Mouse (Mus musculus): Measurements from ENCODE around the gene Olfr523. TPM values are rescaled to one million over a fixed set of nuclear protein-coding genes. Genes with fewer than 3 reads are reported as not detected.

Gene Olfr523
- polyA plus RNA-seq, 1 experiment from 2014 or later, result not detected

- WGBS, result 5% methylated on average over 14 of the region's 14 CpGs
- Histone ChIP-seq H3K4me3 (no peak overlapping the region), H3K4me2 (no peak overlapping the region), H3K36me3 (peaks cover 8% of the 10 kb centered on the region), H3K27ac (no peak overlapping the region), H3K9ac (no peak overlapping the region), H3K27me3 (no peaks in the 10 kb centered on the region), H3K9me3 (no peaks in the 10 kb centered on the region), H3K4me1 (peaks cover 6% of the 10 kb centered on the region)
- no peak for ATAC-seq (ENCODE audit: insufficient number of reproducible peaks, low FRiP score, low TSS enrichment, low read depth)
These were observed 31.7 kb upstream of the Olfr523 start for GRCm38 (mm10) chr7:140141350-140141749.

DNA sequence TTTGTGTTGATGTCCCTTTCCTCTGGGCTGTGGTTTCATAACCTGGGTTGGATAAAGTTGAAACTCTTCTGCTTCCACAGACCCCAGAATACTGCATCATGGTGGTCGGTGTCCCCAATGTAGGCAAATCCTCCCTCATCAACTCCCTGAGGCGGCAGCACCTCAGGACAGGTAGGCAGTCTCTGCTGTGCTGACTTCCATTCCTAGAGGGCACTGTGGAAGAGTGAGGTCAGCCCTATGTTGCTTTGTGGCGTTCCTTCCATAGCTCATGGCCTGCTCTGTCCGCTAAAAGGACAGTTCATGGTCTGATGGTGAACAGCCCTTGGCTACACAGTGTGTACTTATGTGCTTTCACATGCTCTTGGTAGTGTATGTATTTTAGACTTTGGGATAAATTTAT, 28.5 kb upstream of the Olfr523 start:
- no peak for ATAC-seq (ENCODE audit: insufficient number of reproducible peaks, low FRiP score, low TSS enrichment, low read depth)
- 87% methylated on average over 4 of the region's 4 CpGs for WGBS
- Histone ChIP-seq H3K4me2 (no peak overlapping the region), H3K4me3 (no peak overlapping the region), H3K27me3 (no peaks in the 10 kb centered on the region), H3K9ac (no peak overlapping the region), H3K4me1 (no peaks in the 10 kb centered on the region), H3K9me3 (no peaks in the 10 kb centered on the region), H3K36me3 (peaks cover 16% of the 10 kb centered on the region), H3K27ac (no peak overlapping the region)

- no peak for ATAC-seq (ENCODE audit: insufficient number of reproducible peaks, low FRiP score, low TSS enrichment, low read depth)
- H3K9ac ChIP-seq, result no peak overlapping the region
These were observed 19.6 kb upstream of the Olfr523 start for GRCm38 (mm10) chr7:140153383-140153782.

DNA sequence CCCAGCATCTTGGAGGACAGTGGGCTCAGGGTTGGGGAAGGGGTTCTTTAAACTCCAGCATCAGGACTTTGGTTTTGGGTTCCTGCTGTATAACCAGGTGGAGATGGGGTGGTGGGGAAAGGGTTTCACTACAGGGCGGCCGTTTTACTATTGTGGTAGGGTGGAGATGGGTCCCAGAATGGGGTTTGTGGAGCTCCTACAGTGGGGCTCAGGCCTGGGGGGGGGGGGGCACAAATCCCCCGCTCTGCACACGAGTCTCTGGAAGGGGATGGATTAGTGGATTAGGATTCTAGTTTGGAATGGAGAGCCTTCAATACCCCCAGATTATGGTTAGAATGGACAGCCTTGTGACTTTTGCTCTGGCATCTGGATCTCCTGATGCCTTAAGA, 19.2 kb upstream of the Olfr523 start:
- H3K27me3 ChIP-seq, result peaks cover 53% of the 10 kb centered on the region
- no peak overlapping the region for H3K4me3 ChIP-seq
- H3K9me3 ChIP-seq, result no peaks in the 10 kb centered on the region
- WGBS, result 18% methylated on average over 3 of the region's 4 CpGs
- H3K27ac ChIP-seq, result no peak overlapping the region
- no peak for ATAC-seq (ENCODE audit: insufficient number of reproducible peaks, low FRiP score, low TSS enrichment, low read depth)
- peak overlapping the region; percentile 47; the same call in 1 of the 2 replicates for H3K4me2 ChIP-seq
- peaks cover 11% of the 10 kb centered on the region for H3K4me1 ChIP-seq
- H3K9ac ChIP-seq, result no peak overlapping the region
- H3K36me3 ChIP-seq, result peaks cover 8% of the 10 kb centered on the region; the same call in 1 of the 2 replicates

More at GRCm38 (mm10) chr7:140153383-140153782, 19.6 kb upstream of the Olfr523 start:
- H3K4me2 ChIP-seq, result peak overlapping the region; percentile 47
- H3K27ac ChIP-seq, result no peak overlapping the region
- H3K9me3 ChIP-seq, result no peaks in the 10 kb centered on the region
- peaks cover 11% of the 10 kb centered on the region for H3K4me1 ChIP-seq
- H3K36me3 ChIP-seq, result peaks cover 8% of the 10 kb centered on the region; the same call in 1 of the 2 replicates
- H3K27me3 ChIP-seq, result peaks cover 51% of the 10 kb centered on the region
- 4% methylated on average over 28 of the region's 28 CpGs for WGBS
- H3K4me3 ChIP-seq, result peak overlapping the region; percentile 22

DNA sequence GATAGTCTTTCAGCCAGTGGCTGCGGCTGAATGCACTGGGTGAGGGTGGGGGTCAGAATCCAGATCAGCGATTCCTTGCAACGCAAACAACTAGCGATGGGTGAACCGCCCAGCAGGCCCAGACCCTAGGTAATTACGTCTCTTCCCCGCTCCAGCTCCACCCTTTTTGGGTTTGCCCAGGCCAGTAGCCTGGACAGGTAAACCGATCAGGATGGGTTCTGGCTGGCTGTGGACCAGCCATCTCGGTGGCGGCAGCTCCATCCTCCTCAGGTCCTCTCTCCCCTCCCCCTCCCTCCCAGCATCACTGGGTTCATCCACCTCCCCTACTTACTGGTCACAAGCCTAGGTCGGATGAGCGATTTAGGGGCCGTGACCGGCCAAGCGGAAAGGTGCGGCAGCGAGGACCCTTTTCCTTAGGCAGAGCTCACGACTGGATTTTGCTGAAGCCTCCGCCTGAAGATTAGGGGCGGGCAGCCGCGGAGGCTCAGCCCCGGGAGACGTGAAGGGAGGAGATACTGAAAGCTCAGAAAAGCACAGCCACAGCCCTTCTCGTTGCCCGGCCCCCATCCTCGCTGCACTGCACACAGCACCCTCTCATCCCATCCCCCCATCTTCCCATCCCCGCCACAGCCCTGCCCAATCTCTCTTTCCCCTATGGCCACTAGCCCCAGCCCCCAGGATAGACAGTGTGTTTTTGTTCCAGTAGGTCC, 18.6 kb upstream of the Olfr523 start, which contains the start of gene Sprn:
Gene Sprn, minus strand, starts transcription at position 660 of the 710 bp plus-strand sequence.
- 0 out of 2 replicates have a peak within 1 kb of the TSS, but pooled peaks have one; percentile 28 for H3K9ac ChIP-seq
- H3K9me3 ChIP-seq, result no peaks in the 10 kb centered on the region
- H3K4me3 ChIP-seq, result peak within 1 kb of the TSS; percentile 20; the same call in 1 of the 2 replicates
- peaks cover 11% of the 10 kb centered on the region for H3K4me1 ChIP-seq
- H3K4me2 ChIP-seq, result peak within 1 kb of the TSS; percentile 34
- no peak within 1 kb of the TSS for H3K27ac ChIP-seq
- ATAC-seq (ENCODE audit: insufficient number of reproducible peaks, low FRiP score, low TSS enrichment, low read depth), result no peak
- peaks cover 8% of the 10 kb centered on the region; the same call in 1 of the 2 replicates for H3K36me3 ChIP-seq
- 3% methylated on average over 28 of the region's 28 CpGs for WGBS
- peaks cover 54% of the 10 kb centered on the region for H3K27me3 ChIP-seq

GRCm38 (mm10) chr7:140160363-140160762, 12.7 kb upstream of the Olfr523 start:
- ATAC-seq (ENCODE audit: insufficient number of reproducible peaks, low FRiP score, low TSS enrichment, low read depth), result no peak
- no peaks in the 10 kb centered on the region for H3K4me1 ChIP-seq
- WGBS, result 77% methylated on average over 3 of the region's 3 CpGs

DNA sequence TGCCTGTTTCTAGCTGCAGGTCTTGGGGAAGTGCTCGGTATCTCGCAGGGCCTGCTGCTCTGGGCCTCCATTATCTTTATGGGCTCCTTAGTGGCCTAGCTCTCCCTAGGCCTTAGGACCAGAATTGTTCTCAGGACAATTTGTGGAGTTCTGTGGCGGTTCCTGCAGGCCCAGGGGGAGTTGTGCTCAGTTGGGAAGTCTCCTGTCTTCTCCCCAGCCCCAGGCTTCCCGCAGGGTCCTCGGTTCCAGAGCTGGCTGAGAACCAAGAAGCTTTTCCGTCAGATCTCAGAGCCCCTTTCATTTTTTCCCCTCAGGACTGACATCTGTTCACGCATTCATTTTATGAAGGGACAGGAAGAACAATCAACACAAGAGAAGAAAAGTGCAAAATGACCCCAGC, 8.4 kb upstream of the Olfr523 start, which contains the start of gene Olfr522:
Gene Olfr522, minus strand, starts transcription at position 101 of the 400 bp plus-strand sequence.
- H3K4me2 ChIP-seq, result no peak within 1 kb of the TSS
- H3K27ac ChIP-seq, result no peak within 1 kb of the TSS
- no peak within 1 kb of the TSS for H3K9ac ChIP-seq
- no peak for ATAC-seq (ENCODE audit: insufficient number of reproducible peaks, low FRiP score, low TSS enrichment, low read depth)
- no peaks in the 10 kb centered on the region for H3K27me3 ChIP-seq
- H3K36me3 ChIP-seq, result no peaks in the 10 kb centered on the region
- 61% methylated on average over 7 of the region's 7 CpGs for WGBS
- no peaks in the 10 kb centered on the region for H3K9me3 ChIP-seq
- no peak within 1 kb of the TSS for H3K4me3 ChIP-seq
- H3K4me1 ChIP-seq, result no peaks in the 10 kb centered on the region

More at GRCm38 (mm10) chr7:140160363-140160762, 12.7 kb upstream of the Olfr523 start:
- H3K9me3 ChIP-seq, result no peaks in the 10 kb centered on the region
- H3K4me2 ChIP-seq, result no peak overlapping the region
- no peak overlapping the region for H3K27ac ChIP-seq
- no peak overlapping the region for H3K4me3 ChIP-seq
- H3K9ac ChIP-seq, result no peak overlapping the region
- no peaks in the 10 kb centered on the region for H3K36me3 ChIP-seq
- H3K27me3 ChIP-seq, result peaks cover 15% of the 10 kb centered on the region; the same call in 1 of the 2 replicates

GRCm38 (mm10) chr7:140167950-140168349, 5.1 kb upstream of the Olfr523 start:
- no peak overlapping the region for H3K9ac ChIP-seq
- no peaks in the 10 kb centered on the region for H3K9me3 ChIP-seq
- no peak overlapping the region for H3K27ac ChIP-seq
- H3K4me1 ChIP-seq, result no peaks in the 10 kb centered on the region
- no peak overlapping the region for H3K4me2 ChIP-seq
- H3K4me3 ChIP-seq, result no peak overlapping the region
- no peak for ATAC-seq (ENCODE audit: insufficient number of reproducible peaks, low FRiP score, low TSS enrichment, low read depth)
- H3K27me3 ChIP-seq, result no peaks in the 10 kb centered on the region
- no peaks in the 10 kb centered on the region for H3K36me3 ChIP-seq
- WGBS, result 74% methylated on average over 1 of the region's 1 CpGs

- WGBS, result 80% methylated on average over 4 of the region's 4 CpGs
- H3K4me3 ChIP-seq, result no peak overlapping the region
- H3K4me1 ChIP-seq, result no peaks in the 10 kb centered on the region
- H3K27me3 ChIP-seq, result no peaks in the 10 kb centered on the region
- no peak overlapping the region for H3K9ac ChIP-seq
- no peaks in the 10 kb centered on the region for H3K9me3 ChIP-seq
- H3K4me2 ChIP-seq, result no peak overlapping the region
- H3K36me3 ChIP-seq, result no peaks in the 10 kb centered on the region
- H3K27ac ChIP-seq, result no peak overlapping the region
- no peak for ATAC-seq (ENCODE audit: insufficient number of reproducible peaks, low FRiP score, low TSS enrichment, low read depth)
These were observed 3.6 kb upstream of the Olfr523 start for GRCm38 (mm10) chr7:140169386-140169785.

DNA sequence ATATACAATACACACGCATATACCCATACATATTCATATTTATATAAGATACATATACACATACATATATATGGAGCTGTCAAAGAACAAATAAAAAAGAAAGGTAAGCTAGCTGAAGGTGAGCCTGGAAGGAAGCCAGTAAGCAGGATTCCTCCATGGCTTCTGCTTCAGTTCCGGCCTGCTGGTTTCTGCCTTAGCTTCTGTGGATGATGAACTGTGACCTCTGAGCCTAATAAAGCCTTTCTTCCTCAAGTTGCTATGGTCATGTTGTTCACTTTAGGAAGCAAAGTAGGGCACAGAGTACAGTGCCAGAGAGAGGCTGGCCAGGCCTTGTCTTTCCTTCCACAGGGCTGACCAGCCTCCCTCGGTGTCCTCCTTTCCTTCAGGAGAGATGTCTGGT, 2.2 kb upstream of the Olfr523 start:
- no peaks in the 10 kb centered on the region for H3K9me3 ChIP-seq
- H3K9ac ChIP-seq, result no peak overlapping the region
- no peak for ATAC-seq (ENCODE audit: insufficient number of reproducible peaks, low FRiP score, low TSS enrichment, low read depth)
- H3K4me2 ChIP-seq, result no peak overlapping the region
- H3K27me3 ChIP-seq, result no peaks in the 10 kb centered on the region
- H3K4me3 ChIP-seq, result no peak overlapping the region
- WGBS, result 89% methylated on average over 3 of the region's 3 CpGs
- H3K36me3 ChIP-seq, result no peaks in the 10 kb centered on the region
- H3K4me1 ChIP-seq, result no peaks in the 10 kb centered on the region
- H3K27ac ChIP-seq, result no peak overlapping the region

- no peaks in the 10 kb centered on the region for H3K4me1 ChIP-seq
- no peaks in the 10 kb centered on the region for H3K27me3 ChIP-seq
- 83% methylated on average over 2 of the region's 2 CpGs for WGBS
These were observed 6.2 kb downstream of the Olfr523 start for GRCm38 (mm10) chr7:140179176-140179575.

GRCm38 (mm10) chr7:140180692-140181091, 7.7 kb downstream of the Olfr523 start:
- no peak overlapping the region for H3K4me2 ChIP-seq
- ATAC-seq (ENCODE audit: insufficient number of reproducible peaks, low FRiP score, low TSS enrichment, low read depth), result no peak
- H3K9me3 ChIP-seq, result no peaks in the 10 kb centered on the region
- H3K4me1 ChIP-seq, result no peaks in the 10 kb centered on the region
- no peak overlapping the region for H3K27ac ChIP-seq
- H3K4me3 ChIP-seq, result no peak overlapping the region
- H3K9ac ChIP-seq, result no peak overlapping the region
- H3K27me3 ChIP-seq, result no peaks in the 10 kb centered on the region
- WGBS, result 85% methylated on average over 2 of the region's 2 CpGs
- H3K36me3 ChIP-seq, result no peaks in the 10 kb centered on the region

More at GRCm38 (mm10) chr7:140179176-140179575, 6.2 kb downstream of the Olfr523 start:
- no peak overlapping the region for H3K4me3 ChIP-seq
- H3K27ac ChIP-seq, result no peak overlapping the region
- H3K9me3 ChIP-seq, result no peaks in the 10 kb centered on the region
- no peaks in the 10 kb centered on the region for H3K36me3 ChIP-seq
- no peak overlapping the region for H3K9ac ChIP-seq
- ATAC-seq (ENCODE audit: insufficient number of reproducible peaks, low FRiP score, low TSS enrichment, low read depth), result no peak
- H3K4me2 ChIP-seq, result no peak overlapping the region
